Mouse (Mus musculus) megakaryocyte-erythroid progenitor cell, adult 5-6 weeks (primary cell): Measurements from ENCODE around the gene Golm1. TPM values are rescaled to one million over a fixed set of nuclear protein-coding genes. Genes with fewer than 3 reads are reported as not detected.

Experiments used
- ATAC-seq: replicated peaks from 2 replicates; pipeline ENCODE4 v1.8.0; 2016; ENCODE audit warnings: mild to moderate bottlenecking, inconsistent platforms; ENCODE audit not compliant: severe bottlenecking, poor library complexity, low FRiP score, low TSS enrichment
- total RNA-seq, 2 experiments: library from RNA; stranded (forward) in 1 of 2; stranded (reverse) in 1 of 2; fragments of 200-1000, 215-1000 nt in 1 of 2; fragments of >200 nt in 1 of 2; fragmentation: Nextera tagmentation in 1 of 2; gene quantifications; 2 replicates each; pipeline ENCODE4 v1.2.3; 2014 to 2017

Golm1 gene
- total RNA-seq, 2 experiments from 2014 or later, result 76.7 to 137 TPM

- ATAC-seq, result no peak
Measured at GRCm38 (mm10) chr13:59679306-59679705, 3.7 kb upstream of the Golm1 start.

DNA sequence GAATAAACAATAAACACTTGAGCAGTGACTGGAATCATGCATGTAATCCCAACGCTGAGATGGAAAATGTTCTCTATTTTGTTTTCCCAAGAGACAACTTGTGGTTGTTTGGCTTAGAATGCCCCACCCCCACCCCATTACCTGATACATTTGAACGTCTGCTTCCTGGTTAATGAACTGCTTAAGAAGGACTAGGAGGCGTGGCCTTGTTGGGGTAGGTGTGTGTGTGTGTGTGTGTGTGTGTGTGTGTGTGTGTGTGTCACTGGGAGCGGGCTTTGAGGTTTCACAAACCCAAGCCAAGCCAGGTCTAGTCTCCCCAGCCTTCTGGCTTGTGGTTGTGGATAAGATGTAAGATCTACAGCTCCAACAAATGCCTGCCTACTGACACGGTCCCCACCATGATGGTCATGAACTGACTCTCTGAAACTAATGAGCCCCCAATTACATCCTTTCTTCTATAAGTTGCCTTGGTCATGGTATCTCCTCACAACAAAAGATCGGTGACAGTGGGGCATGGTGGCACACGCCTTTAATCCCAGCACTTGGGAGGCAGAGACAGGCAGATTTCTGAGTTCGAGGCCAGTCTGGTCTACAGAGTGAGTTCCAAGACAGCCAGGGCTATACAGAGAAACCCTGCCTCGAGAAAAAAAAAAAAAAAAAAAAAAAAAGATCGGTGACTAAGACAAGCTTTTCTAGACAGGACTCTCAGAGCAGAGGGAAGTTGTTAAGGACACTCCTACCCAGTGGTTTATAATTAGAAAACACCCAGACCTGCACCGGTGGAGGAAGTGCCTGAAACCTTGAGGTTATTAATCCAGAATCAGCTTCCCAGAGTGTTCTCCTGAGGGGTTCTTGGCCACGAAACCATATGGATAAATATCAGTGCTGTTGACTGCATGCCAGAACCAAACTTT, 962 bp upstream of the Golm1 start:
- no peak; the same call in 1 of the 2 replicates for ATAC-seq

DNA sequence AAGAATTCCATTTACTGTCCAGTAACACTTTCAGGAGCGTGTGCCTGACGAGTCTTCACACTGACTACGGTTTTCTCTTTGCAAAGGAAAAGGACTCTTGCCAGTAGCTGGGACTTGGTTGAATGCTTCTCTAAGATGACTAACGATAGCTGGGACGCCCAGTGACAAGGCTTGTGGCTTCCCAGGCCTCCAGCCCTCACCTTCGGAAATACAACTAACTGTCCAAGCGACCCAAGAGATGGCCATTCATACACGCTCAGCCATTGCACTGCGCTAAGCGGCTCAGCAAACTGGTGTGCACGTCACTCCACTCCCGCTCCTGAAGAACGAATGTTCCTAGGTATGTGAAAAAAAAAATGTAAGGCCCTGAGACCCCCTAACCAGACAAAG, 855 bp downstream of the Golm1 start:
- ATAC-seq, result no peak

DNA sequence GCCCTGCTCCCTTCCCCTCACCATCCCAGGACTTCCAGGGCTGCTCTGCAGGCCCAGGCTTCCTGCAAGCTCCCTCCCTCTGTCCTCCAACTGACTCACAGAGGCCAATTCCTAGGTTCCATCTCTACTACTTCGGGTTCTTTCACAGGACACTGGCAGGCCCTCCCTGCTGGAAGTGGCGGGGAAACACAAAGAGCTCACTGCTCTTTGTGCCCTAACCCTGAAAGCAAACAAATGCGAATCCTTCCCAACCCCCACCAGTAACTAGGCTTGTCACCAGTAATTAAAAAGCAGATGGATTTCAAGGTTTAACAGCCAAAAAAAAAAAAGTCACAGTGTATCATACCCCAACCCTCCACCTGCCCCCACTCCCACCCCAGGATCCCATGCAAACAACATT, 1.4 kb downstream of the Golm1 start:
- ATAC-seq, result no peak

DNA sequence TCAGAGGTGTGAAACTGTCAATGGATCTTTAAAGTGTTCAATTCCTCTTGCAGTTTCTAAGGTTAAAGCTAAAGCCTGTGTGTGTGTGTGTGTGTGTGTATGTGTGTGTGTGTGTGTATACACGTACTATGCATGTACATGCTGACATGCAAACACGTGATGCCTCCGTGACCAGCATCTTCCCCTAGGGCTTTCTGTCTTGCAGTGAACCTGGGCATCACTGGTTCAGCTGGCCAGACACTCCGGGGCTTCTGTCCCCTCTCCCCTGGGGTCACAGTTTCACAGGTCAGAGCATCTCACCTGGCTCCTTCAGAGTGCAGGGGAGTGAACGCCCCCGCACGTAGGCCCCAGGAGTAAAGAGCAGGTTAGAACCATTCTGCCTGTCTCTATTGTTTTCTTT, 2.0 kb downstream of the Golm1 start:
- ATAC-seq, result no peak

DNA sequence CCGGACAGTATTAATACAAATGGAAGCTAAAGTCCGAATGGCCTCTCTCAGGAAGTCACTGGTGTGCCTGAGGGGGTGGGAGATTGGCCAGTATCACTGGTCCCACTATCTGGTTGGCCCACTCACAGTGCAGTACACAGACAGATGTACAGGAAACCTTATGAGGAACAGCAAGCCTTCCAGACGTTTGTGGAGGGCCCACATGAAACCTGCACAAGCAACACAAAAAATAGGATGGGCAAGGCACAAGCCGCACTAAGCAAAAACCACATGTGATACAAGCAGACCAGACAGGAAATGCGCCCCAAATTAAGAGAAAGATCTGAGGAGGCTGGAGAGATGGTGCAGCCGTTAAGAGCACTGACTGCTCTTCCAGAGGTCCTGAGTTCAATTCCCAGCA, 3.4 kb downstream of the Golm1 start:
- ATAC-seq, result no peak

DNA sequence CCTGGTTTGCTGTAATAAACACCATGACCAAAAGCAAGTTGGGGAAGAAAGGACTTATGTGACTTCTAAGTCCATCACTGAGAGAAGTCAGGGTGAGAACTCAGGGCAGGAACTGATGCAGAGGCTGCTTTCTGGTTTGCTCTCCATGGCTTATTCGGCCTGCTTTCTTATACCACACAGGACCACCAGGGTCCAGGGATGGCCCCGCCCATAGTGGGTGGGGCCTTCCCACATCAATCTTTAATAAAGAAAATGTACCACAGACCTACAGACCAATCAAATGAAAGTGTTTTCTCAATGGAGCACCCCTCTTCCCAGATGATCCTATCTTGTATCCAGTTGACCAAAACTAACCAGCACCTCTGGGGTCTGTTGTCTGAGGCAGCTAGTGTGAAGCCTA, 4.1 kb downstream of the Golm1 start:
- ATAC-seq, result no peak

- ATAC-seq, result no peak
Measured at GRCm38 (mm10) chr13:59669946-59670345, 5.7 kb downstream of the Golm1 start.

- ATAC-seq, result peak; percentile 94
Measured at GRCm38 (mm10) chr13:59668501-59669093, 7.0 kb downstream of the Golm1 start.

DNA sequence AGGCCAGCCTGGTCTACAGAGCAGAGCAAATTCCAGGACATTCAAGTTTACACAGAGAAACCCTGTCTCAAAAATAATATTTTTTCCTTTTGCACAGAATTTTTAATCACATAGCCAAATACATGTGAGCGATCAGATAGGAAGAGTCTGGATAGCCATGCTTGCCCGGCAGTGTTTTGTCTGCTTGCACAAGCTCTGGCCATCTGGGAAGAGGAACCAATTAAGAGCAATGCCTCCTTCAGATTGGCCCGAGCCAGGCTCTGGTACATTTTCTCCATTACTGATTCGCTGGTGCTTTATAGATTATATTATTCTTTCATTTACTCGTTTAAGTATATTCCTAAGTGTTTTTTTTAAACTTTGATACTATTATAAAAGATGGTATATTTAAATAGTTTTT, 7.8 kb downstream of the Golm1 start:
- no peak for ATAC-seq

DNA sequence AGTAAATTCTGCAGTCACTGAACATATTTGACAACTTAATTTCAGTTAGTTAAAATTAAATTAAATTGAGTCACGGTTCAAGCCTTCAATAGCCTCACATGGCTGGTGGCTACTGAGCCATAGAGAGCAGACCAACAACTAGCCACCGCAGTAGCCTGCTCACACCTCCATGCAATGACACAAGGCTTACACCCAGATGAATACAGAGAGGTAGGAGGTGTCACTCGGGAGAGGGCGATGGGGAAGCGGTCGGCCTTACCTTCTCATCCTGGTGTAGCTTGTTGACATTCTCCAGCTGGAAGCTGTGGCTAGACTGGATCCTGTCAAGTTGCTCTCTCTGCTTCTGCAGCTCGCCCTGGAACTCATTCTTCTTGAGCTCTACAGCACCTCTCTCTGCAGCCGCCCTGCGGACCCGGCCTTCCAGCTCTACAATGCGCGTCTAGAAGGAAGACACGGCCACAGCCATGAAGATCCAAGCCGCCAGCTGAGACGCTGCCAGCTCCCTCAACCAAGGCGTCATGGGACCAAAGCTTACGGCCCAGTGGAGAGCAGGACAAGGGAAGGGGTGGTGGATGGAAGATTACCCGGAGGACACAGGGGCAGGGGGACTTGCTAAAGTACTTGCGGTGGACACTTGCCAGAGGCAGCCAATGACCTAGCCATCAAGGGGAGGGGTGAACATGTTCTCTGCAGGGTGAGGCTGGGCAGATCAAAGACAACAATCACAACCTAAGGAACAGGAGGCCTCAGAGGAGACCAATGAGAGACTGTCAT, 11.5 kb downstream of the Golm1 start:
- ATAC-seq, result no peak

- ATAC-seq, result no peak
Measured at GRCm38 (mm10) chr13:59661966-59662365, 13.6 kb downstream of the Golm1 start.

- no peak for ATAC-seq
Measured at GRCm38 (mm10) chr13:59661387-59661786, 14.2 kb downstream of the Golm1 start.

DNA sequence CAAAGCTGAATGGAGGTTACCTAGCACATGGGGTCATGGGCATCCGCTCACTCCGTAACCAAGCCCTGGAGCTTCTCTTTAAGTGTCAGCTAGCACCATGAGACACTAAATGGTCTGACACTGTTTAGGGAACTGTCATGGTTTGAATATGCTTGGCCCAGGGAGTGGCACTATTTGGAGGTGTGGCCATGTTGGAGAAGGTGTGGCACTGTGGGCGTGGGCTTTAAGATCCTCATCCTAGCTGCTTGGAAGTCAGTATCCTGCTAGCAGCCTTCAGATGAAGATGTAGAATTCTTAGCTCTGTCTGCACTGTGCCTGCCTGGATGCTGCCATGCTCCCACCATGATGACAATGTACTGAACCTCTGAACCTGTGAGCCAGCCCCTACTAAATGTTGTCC, 15.2 kb downstream of the Golm1 start:
- no peak for ATAC-seq

- no peak for ATAC-seq
Measured at GRCm38 (mm10) chr13:59657781-59658180, 17.8 kb downstream of the Golm1 start.

DNA sequence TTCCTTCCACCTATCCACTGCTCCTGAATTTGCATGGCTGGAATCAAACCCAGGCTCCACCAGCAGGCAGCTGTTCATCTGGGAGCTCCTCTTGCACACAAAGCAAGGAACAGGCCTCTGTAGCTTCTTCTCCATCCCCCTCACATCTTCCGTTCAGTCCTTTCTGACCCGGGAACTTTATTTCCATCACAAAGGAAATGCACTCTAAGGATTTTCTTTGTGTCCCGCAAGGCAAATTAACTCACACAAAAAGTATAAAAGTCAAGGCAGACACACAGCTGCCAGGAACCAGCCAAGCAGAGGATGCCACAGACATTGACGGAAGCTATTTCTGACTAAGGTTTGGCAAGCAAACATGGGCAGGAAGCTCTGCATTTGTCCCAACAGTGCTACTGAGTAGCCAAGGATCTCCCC, 18.6 kb downstream of the Golm1 start:
- ATAC-seq, result no peak

DNA sequence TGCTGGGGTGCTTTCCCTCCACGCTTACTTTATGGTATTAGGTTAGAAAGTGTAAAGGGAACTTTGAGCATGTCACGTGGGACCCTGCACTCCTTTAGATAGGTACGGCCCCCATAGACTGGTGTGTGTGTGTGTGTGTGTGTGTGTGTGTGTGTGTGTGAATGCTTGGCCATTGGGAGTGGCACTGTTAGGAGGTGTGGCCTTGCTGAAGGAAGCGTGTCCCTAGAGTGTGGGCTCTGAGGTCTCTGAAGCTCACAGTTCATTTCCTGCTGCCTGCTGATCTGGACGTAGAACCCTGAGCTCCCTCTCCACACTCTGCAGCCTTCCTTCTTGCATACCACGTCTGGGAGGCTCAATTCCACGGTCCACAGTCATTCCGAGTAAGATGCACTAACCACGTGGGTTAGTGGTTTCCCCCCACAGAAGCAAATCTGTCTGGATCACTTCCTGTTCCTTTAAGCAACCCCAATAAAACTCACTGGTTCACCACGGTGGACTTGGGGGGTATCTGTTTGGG, 19.2 kb downstream of the Golm1 start:
- ATAC-seq, result no peak

- ATAC-seq, result no peak
Measured at GRCm38 (mm10) chr13:59655718-59656315, 19.8 kb downstream of the Golm1 start.

GRCm38 (mm10) chr13:59654465-59654864, 21.1 kb downstream of the Golm1 start:
- ATAC-seq, result no peak

GRCm38 (mm10) chr13:59653136-59653535, 22.5 kb downstream of the Golm1 start:
- ATAC-seq, result no peak
